Mouse (Mus musculus) inflammation-experienced regulatory T-cells (primary cell): ENCODE results near the gene Lsm11. TPM values are rescaled to one million over a fixed set of nuclear protein-coding genes. Genes with fewer than 3 reads are reported as not detected.

Experiments
- polyA plus RNA-seq, 2 experiments: library from polyadenylated mRNA; unstranded; fragments of 100-300 nt; shearing (Covaris generic); gene quantifications; one replicate each; pipeline ENCODE4 v1.2.1; 2017

Lsm11 gene
- 1 to 10 TPM; 7.4 to 9.4 TPM for polyA plus RNA-seq

GRCm38 (mm10) chr11:45944643-45945156, at the start of gene Lsm11:
Lsm11 (minus strand) TSS chr11:45944935.

GRCm38 (mm10) chr11:45979946-45980892, 35.5 kb upstream of the Lsm11 start, which contains the start of gene Sox30:
Sox30 (plus strand) TSS chr11:45980310.

GRCm38 (mm10) chr11:45955127-45955627, 10.4 kb upstream of the Lsm11 start, which contains the start of gene Thg1l:
Thg1l (minus strand) TSS chr11:45955494.

Other genes starting within 250 kb of the Lsm11 start
- 100 to 1,000 TPM; 229 to 315 TPM for gene Clint1, start 92.9 kb downstream of the Lsm11 start, polyA plus RNA-seq
- 1 to 10 TPM; 4.9 to 6.3 TPM for gene Thg1l, start 10.6 kb upstream of the Lsm11 start, polyA plus RNA-seq
- gene Sox30, start 35.4 kb upstream of the Lsm11 start, polyA plus RNA-seq: not detected
- gene Gm12166, start 107.4 kb upstream of the Lsm11 start, polyA plus RNA-seq: 10 to 100 TPM in 1 of 2 experiments, 1 to 10 TPM in 1; 8.8 to 19.5 TPM
- 10 to 100 TPM; 43.8 to 47.6 TPM for gene Adam19, start 111.1 kb upstream of the Lsm11 start, polyA plus RNA-seq
- 1 to 10 TPM in 1 of 2 experiments, not detected in 1; 1.2 TPM for gene Nipal4, start 221.6 kb upstream of the Lsm11 start, polyA plus RNA-seq